Mouse (Mus musculus) embryo, embryonic 9.5 days (tissue): ENCODE data around the gene Ephb6.

Experiments used
- DNase-seq: peaks from one replicate; pipeline ENCODE4 v3.0.0-alpha.2; 2017; ENCODE audit errors: extremely low spot score

Gene Ephb6

GRCm38 (mm10) chr6:41622661-41623060, 17.4 kb downstream of the Ephb6 start:
- DNase-seq: no peak

- no peak for DNase-seq
These were observed 22.9 kb downstream of the Ephb6 start for GRCm38 (mm10) chr6:41628180-41628579.

GRCm38 (mm10) chr6:41630791-41631190, 25.5 kb downstream of the Ephb6 start:
- no peak for DNase-seq

- no peak for DNase-seq
These were observed 26.3 kb downstream of the Ephb6 start for GRCm38 (mm10) chr6:41631549-41631948.

GRCm38 (mm10) chr6:41635211-41635610, 29.9 kb downstream of the Ephb6 start:
- no peak for DNase-seq

- no peak for DNase-seq
These were observed 30.9 kb downstream of the Ephb6 start, which contains the start of gene Trpv6 for GRCm38 (mm10) chr6:41636178-41636577. Gene Trpv6 (minus strand): TSS chr6:41636405.

GRCm38 (mm10) chr6:41637393-41637792, 32.1 kb downstream of the Ephb6 start:
- DNase-seq: no peak

- no peak for DNase-seq
These were observed 32.7 kb downstream of the Ephb6 start for GRCm38 (mm10) chr6:41637927-41638506.

- no peak for DNase-seq
These were observed 35.2 kb downstream of the Ephb6 start for GRCm38 (mm10) chr6:41640449-41640848.

- no peak for DNase-seq
These were observed 36.0 kb downstream of the Ephb6 start for GRCm38 (mm10) chr6:41641173-41641866.

- DNase-seq: no peak
These were observed 37.5 kb downstream of the Ephb6 start for GRCm38 (mm10) chr6:41642765-41643164.

GRCm38 (mm10) chr6:41643227-41643626, 37.9 kb downstream of the Ephb6 start:
- no peak for DNase-seq

GRCm38 (mm10) chr6:41646220-41646619, 40.9 kb downstream of the Ephb6 start:
- DNase-seq: no peak

GRCm38 (mm10) chr6:41646672-41647071, 41.4 kb downstream of the Ephb6 start:
- no peak for DNase-seq

GRCm38 (mm10) chr6:41653173-41653572, 47.9 kb downstream of the Ephb6 start:
- no peak for DNase-seq

GRCm38 (mm10) chr6:41654648-41655047, 49.4 kb downstream of the Ephb6 start:
- DNase-seq: no peak

- DNase-seq: no peak
These were observed 53.2 kb downstream of the Ephb6 start for GRCm38 (mm10) chr6:41658487-41658886.

GRCm38 (mm10) chr6:41662320-41662719, 57.0 kb downstream of the Ephb6 start:
- no peak for DNase-seq
